Mouse (Mus musculus) urinary bladder, postnatal 14 days (tissue): Measurements from ENCODE around the gene Ermap.

Experiments
- DNase-seq: peaks from one replicate; pipeline ENCODE4 v3.0.0; 2021; ENCODE audit warnings: low spot score

The Ermap gene

GRCm38 (mm10) chr4:119189864-119190263, at the start of gene Ermap:
Gene Ermap (minus strand): TSS chr4:119190011.
- no peak for DNase-seq

DNA sequence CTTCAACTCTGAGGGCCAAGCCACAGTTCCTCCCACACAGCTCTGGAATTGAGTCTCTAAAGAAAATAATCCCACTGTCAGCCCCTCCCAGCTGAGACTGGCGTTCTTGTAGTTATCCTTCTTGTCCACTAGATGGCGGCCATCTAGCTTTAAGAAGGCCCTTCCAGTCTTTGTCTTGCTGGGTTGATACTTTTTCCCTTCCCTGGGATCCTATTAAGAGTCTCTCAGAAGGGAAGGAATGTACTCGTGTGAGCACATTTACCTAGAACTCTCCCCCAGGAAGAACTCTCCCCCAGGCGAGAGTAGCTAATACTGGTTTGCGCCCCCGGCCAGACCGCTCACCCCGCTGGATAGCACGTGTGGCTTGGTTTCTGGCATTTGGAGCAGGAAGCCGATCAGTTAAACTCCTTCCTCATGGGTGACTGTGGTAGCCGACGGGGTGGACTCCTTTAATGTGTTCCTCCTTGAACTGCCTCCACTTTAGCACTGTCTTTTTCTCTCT, 49.4 kb upstream of the Ermap start:
- no peak for DNase-seq

- DNase-seq, result no peak
Measured at GRCm38 (mm10) chr4:119238661-119239060, 48.9 kb upstream of the Ermap start.

GRCm38 (mm10) chr4:119234348-119234747, 44.5 kb upstream of the Ermap start:
- DNase-seq, result no peak

DNA sequence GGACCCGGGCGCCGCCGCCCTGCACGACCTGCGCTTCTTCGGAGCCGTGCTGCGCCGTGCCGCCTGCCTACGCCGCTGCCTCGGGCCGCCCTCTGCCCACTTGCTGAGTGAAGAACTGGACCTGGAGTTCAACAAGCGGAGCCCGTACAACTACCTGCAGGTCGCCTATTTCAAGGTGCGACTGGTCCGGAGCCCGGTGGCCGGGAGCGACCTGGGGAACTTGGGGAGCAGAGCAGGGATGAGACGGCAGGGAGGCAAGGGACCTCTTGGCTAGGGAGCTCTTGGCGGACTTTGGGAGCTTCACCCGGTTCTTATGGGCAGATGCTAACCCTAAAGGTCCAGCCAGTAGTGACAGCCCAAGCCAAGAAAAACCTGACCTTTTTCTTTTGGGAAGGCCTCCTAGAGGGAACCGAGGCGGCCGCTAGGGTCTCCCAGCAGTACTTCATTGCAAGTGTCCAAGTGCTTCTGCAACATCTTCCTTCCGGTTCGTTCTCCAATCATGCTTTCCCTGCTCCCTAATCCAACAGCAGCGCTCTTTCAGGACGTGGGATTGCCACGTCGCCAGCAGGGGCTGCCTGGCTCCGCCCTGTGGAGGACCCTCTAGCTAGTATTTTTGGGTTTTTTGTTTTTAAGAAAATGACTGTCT, 43.6 kb upstream of the Ermap start:
- DNase-seq, result peak; percentile 34

GRCm38 (mm10) chr4:119232410-119233255, 42.8 kb upstream of the Ermap start, which contains the start of the genes AU022252 and P3h1:
Gene AU022252 (minus strand): TSS chr4:119232712.
Gene P3h1 (plus strand): TSS chr4:119232915.
- DNase-seq, result peak; percentile 99

DNA sequence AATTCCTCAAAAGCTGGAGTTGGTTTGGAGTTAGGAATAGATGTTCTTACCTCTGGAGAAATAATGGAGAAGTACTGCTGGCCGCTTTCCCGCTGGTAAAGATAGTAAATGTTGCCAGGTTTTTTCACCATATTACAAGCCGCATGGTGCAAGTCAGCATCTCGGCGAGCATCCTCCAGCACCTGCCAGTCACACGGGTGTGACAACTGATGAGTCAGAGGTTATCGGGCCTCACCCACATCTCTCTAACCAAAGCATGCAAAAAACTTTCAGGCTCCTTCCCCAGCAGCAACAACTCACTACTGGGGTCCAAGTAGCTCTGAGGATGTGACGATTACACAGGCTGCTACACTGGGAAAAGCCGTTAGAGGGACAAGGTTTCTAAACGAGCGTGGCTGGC, 36.9 kb upstream of the Ermap start:
- no peak for DNase-seq

DNA sequence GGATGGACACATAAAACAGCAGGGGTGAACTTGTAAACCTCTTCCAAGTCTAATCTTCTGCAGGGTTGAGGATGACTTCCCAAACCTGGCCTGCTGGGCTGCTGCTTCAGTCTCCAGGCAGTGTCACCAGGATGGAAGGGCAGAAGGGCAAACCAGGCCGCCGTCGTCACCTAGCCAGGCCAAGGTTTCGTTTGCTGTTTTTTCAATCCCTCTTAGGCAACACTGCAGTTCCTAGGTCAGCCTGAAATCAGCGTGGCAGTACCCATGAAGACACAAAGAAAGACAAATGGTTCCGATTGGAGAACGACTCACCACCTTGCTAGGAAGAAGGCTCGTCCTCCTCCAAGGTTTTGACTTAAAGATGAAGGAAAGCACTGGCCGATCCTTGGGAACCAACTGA, 35.9 kb upstream of the Ermap start:
- DNase-seq, result no peak

DNA sequence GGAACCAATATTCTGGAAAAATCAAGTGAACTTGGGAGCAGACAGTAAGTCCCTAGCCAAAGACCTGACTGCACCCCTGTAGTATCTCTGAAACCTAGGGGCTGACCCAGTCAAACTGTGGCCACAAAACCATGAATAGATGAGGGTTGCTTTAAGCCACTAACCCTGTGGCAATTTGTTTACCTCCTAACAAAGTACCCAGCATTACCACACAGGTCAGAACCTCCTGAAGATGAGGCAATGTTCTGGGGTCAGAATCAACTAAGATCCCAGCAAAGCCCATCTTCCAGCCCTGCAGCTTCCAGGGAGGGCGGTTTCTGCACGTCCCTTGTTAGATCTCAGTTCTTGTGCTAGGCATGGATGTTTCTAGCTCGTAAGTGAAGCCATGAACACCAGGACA, 34.7 kb upstream of the Ermap start:
- DNase-seq, result no peak

DNA sequence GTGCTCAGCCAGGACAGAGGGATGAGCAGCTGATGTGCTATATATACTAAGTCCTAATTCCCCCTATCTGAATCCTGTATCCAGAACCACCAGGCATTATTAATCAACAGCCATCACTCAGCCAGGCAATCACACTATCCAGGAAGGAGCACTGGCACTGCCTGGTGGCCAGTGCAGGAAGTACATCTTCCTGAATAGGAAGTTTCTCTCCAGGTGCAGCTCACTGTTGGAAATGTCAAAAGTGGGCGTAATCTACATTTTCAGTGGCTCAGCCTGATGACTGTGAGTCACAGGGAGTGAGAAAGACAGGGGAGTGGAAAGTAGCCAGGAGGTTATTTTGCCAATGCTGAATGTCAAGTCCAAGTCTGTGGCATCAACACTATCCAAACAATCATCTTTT, 33.9 kb upstream of the Ermap start:
- peak; percentile 35 for DNase-seq

DNA sequence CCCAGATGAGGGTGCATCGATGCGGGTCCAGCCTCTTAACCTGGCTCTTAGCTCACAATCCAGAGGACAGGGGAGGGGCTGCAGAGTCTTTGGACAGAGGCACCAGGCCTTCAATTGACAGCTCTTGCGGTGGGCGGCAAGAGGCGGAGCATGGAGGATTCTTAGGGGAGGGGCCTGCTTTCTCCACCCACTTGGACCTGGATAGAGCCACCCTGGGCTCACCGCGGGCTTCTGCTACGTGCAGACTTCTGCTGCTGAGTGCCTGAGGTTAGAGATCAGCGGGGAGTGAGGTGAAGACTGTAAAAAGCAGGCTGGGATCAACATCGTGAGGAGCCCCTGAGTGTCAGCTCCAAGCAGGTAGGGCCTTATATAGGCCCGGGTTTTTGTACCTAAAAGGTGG, 28.4 kb upstream of the Ermap start, which contains the start of gene Tmem269:
TSS of gene Tmem269 (minus strand) at position 49 of the 400 bp plus-strand sequence.
- DNase-seq, result no peak

GRCm38 (mm10) chr4:119216667-119217066, 26.9 kb upstream of the Ermap start:
- no peak for DNase-seq

- DNase-seq, result peak; percentile 60
Measured at GRCm38 (mm10) chr4:119204672-119205071, 14.9 kb upstream of the Ermap start.

GRCm38 (mm10) chr4:119198105-119198504, 8.3 kb upstream of the Ermap start:
- DNase-seq, result no peak

DNA sequence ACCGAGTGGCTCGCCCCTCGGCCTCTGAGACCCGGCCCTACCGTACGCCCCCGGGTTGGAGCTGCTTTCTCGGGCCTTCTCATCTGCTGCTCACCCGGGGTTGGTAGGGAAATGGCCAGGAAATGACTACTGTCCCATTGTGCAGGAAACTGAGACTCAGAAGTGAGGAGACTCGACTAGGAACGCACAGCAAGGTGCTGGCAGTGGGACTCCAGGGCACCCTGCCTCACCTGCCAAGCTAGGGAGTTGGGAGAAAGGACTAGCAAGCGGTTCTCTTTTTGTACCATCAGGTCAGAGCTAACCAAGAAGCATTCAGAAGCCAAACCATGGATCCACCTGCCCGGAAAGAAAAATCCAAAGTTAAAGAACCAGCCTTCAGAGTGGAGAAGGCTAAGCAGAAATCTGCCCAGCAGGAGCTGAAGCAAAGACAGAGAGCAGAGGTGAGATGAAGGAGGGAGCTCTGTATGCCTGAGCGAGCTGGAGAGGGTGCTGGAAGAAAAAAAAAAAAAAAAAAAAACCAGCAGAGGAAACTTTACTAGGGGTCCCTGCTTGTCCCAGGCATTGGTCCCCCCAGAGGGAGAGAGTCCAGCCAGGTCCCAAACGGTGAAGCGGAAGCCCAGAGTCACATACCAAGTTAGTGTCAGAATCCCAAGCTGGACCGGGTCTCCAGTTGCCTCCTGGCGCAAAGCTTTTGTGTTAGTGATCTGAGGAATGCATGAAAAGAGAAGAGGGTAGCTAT, 5.9 kb upstream of the Ermap start:
- no peak for DNase-seq

DNA sequence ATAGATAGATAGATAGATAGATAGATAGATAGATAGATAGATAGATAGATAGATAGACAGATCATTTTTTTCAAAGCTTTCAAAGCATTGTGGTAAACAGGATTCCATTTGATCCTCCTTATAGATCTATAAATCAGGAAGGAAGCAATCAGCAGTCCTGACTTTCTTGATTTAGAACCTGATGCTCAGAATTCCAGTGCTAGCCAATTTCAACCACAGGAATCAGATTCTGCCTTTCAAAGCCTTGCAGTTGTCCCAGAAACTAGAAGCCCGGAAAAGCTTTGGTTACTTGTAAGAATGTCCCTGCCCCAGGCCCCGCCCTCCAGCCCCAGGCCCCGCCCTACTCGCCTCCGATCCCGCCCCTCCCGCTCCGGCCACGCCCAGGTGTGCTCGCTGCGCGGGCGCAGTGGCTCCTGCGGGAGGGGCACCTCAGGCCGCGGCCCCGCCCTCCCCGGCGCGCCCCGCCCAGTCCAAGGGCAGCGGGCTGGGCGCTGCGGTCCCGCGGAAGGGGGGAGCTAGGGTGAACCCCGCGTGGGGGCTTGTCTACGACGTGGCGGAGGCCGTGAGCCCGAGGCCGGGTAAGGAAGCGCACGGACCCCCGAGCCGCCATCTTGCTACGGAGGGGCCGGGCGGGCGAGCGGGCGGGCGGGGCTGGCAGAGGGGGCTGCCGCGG, 5.2 kb upstream of the Ermap start, which contains the start of gene Svbp:
TSS of gene Svbp (plus strand) at position 398 of the 673 bp plus-strand sequence.
- DNase-seq, result peak; percentile 92

GRCm38 (mm10) chr4:119192757-119193156, 2.9 kb upstream of the Ermap start:
- no peak for DNase-seq

DNA sequence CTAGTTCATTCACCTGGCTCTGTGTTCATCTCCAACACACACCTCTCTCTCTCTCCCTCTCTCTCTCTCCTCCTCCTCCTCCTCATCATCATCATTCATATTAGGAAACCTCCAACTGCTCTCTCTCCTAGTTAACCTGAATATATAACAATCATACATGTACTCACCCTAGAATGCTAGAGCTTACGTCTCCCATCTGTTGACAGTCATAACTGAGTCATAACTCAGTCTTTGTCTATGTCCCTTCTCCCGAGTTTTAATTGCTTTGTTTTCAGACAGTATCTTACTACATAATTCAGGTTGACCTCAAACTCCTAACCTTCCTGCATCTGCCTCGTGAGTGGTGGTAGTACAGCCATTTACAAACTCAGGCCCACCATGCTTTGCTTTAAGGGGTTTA, 1.5 kb upstream of the Ermap start:
- no peak for DNase-seq

DNA sequence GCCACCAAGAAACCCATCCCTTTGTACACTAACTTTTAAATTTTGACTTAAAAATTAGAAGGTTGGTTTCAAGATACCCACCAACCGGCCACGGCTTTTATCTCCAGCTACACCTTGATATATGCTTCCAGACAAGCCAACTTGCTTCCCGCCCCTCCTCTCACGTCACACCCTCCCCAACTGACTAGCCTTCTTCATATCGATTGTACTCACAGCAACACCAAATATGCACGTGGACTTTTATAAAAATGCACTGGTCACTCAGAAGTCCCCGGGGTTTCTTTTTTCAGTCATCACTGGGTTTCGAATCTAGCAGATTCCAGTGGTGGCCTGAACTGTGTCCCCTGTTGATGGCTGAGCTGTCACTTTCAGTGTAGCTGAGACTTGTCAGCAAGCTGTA, 807 bp upstream of the Ermap start:
- DNase-seq, result no peak

- no peak for DNase-seq
Measured at GRCm38 (mm10) chr4:119189392-119189791, 419 bp downstream of the Ermap start.

GRCm38 (mm10) chr4:119188060-119188785, 1.6 kb downstream of the Ermap start:
- no peak for DNase-seq
